Mouse (Mus musculus) brain, embryonic 14.5 days (tissue): ENCODE data around the gene Fancc. TPM values are rescaled to one million over a fixed set of nuclear protein-coding genes. Genes with fewer than 3 reads are reported as not detected.

ENCODE experiments used
- DNase-seq: peaks from one replicate; pipeline ENCODE4 v3.0.0-alpha.2; 2011; ENCODE audit warnings: low read depth
- CTCF ChIP-seq: fragments of 200-500 bp; IDR thresholded peaks from 2 replicates; pipeline ENCODE4 v1.5.1; 2012; ENCODE audit warnings: inconsistent platforms, mild to moderate bottlenecking, moderate library complexity, borderline replicate concordance; ENCODE audit not compliant: insufficient read depth, insufficient read length; ENCODE audit errors: extremely low read depth
- POLR2A ChIP-seq: fragments of 200-500 bp; IDR thresholded peaks from 2 replicates; pipeline ENCODE4 v1.6.1; 2012; ENCODE audit warnings: mild to moderate bottlenecking, inconsistent platforms, borderline replicate concordance; ENCODE audit not compliant: poor library complexity, insufficient read depth, insufficient read length, severe bottlenecking; ENCODE audit errors: extremely low read depth
- polyA plus RNA-seq: library from polyadenylated mRNA; depleted of rRNA; stranded (reverse); fragments of >200 nt; gene quantifications from 2 replicates; pipeline ENCODE4 v1.2.3, GENCODE M21; 2012

The Fancc gene
- polyA plus RNA-seq, 1 experiment, result 12.7 TPM

DNA sequence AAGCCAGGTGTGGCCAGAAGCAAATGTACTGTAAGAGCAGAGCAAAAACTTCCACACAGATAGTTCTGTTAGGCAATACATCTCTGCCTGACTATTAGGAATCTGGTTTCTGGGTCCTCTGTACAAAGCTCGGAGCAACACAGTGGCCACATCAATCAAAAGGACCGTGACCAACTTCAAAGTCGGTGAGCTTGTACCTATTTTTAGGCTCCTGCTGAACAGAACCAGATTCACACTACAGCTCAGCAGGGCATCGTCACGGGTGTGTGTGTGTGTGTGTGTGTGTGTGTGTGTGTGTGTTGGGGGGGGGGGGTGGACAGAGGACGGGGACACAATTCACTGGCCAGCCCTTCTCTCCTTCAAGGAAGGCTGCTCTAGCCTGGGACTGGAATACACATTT, 15.3 kb upstream of the Fancc start:
- DNase-seq, result peak; percentile 28
- no peak for TF ChIP-seq POLR2A
- TF ChIP-seq CTCF, result no peak

DNA sequence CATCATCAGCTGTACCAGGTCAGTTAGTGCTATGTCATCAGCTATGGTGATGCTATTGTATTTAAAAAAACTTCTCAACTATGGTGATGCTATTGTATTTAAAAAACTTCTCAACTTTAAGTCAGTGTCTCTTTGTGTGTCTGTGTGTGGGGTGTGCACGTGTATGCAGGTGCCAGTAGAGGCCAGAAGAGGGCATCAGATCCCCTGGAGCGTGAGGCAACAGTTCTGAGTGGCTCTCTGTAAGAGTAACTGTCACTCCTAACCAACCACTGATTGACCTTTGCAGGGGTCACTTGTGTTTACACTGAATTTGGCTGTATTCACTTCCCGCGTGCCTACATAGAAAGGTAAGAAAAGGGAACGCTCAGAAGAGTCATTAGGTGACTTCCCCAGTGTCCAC, 10.7 kb upstream of the Fancc start:
- DNase-seq, result no peak
- TF ChIP-seq POLR2A (no peak), CTCF (peak; percentile 12; the same call in 1 of the 2 replicates)

DNA sequence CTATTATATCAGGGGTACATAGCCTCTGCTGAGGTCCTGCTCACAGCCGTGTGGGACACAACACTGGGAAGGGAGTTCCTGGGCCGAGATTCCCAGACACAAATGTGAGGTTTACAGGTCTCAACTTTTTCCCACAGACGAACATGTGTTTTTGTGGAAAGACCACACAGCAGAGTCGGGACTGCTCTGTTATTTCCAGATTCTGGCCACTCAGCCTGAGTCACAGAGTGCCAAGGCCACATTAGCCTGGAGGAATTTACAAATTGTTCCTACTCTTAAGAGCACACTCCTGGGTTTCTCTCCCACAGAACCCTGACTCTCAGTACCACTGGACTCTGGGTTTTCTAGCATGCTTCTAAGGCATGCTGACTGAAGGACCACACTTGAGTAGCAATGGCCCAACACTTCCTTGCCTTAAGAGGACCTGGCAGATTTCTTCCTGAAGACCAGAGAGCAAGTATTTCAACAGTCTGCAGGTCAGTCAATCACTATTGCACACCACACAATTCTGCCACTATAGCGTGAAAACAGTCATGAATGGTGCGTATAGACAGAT, 10.0 kb upstream of the Fancc start:
- no peak for DNase-seq
- TF ChIP-seq CTCF, result no peak
- TF ChIP-seq POLR2A, result no peak

DNA sequence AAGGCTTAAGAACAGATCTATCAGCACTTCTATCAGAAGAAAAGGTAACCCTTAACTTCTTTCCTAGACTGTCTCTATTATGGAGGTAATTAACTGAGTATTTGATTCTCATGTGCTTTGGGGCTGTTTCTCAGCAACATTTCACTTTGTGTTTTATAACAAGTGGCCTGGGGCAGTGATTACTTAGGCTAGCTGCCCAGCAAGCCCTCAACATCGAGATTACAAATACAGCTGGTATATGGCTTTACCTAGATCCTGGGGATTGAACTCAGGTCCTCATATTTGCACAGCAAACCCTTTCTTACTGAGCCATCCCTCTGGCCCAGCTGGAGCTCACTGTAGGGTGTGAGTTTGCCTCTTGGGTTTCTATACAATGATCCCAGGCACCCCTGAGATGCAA, 9.3 kb upstream of the Fancc start:
- no peak for DNase-seq
- no peak for TF ChIP-seq CTCF
- TF ChIP-seq POLR2A, result no peak

DNA sequence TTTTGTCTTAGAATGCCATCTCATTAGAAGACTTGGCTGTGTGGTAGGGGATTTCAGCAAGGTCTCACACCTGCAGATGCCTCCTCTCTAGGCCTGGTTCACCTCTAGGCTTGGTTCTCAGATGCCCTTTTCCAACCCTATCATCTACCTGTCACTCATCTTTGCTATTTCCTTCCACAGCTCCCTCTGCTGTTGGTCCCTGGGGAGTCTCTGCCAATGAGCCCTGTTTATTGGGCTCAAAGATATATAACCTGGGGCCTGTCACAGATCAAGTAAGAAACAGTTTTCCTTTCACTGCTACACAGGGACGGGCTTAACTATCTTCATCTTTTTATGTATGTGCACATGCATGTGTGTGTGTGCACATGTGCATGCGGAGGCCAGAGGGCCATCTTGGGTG, 5.3 kb upstream of the Fancc start:
- TF ChIP-seq POLR2A, result no peak
- no peak for TF ChIP-seq CTCF
- DNase-seq, result no peak

DNA sequence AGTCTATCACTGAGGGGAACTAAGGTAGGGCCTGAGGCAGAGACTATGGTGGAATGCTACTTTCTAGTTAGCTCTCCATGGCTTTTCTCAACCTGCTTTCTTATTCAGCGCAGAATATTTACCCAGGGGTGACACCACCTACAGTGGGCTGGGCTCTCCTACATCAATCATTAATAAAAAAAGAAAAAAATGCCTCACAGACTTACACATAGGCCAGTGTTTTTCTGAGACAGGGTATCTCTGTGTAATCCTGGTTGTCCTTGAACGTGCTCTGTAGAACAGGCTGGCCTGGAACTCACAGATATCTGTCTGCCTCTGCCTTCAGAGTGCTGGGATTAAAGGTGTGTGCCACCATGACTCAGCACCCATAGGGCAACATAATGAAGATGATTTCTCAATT, 2.4 kb upstream of the Fancc start:
- DNase-seq, result no peak
- TF ChIP-seq POLR2A (no peak), CTCF (no peak)

DNA sequence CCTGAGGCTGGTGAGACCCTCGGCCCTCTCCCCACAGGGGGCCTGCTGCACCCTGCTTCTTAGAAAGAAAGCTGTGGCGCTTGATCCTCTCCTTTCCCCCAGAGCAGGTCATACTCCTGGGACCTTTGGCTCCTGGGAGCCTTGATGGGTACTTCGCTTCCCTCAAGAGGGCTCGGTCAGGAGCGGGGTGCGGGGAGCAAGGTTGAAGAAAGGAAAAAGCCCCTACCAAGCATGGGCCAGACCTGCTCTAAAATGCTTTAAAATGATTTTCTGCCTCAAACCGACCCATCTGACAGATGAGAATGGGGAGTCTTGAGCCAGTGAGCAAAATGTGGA, 9.4 kb downstream of the Fancc start:
- DNase-seq, result no peak
- TF ChIP-seq POLR2A, result no peak

DNA sequence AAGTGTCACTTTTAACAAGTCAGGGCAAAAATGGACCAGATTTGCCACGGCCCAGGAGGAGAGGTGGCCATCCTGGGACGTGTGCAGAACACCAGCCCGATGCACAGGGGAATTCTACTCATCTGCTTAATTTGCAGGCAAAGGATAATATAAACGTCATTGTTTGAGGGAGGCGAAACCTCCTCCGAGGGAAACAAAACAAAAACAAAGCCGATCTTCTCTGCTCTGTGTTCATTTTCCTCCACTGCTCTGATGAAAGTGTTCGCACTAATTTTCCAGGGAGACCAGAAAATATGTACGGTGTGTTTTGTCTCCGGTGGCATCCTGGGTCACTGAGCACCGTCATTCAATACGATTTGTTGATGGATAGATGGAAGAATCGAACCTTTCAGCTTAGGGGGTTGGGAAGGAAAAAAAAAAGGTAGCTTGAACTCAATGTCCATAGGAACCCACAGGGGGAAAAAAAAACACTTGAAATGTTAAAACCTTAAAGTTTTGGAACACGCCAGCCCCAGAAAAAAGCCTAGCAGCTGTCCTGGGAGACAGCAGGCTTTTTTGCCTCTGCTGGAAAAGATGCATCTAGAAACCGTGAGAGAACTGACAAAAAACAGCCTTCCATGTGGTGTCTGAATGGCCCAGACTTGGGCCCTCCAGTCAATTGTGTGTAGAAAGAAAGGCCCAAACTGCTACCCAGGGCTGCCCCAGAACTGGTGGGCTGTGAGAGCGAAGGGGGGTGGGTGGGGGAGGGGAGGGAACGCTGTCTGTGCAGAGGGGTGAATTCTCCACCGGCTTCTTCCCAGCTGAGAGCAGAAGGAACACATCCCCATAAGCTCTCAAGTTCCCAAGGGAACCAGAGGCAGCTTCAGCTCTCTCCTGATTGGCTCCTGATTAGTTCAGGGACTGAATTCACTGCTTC, 10.0 kb downstream of the Fancc start:
- DNase-seq, result peak; percentile 66
- TF ChIP-seq POLR2A (no peak), CTCF (no peak)

DNA sequence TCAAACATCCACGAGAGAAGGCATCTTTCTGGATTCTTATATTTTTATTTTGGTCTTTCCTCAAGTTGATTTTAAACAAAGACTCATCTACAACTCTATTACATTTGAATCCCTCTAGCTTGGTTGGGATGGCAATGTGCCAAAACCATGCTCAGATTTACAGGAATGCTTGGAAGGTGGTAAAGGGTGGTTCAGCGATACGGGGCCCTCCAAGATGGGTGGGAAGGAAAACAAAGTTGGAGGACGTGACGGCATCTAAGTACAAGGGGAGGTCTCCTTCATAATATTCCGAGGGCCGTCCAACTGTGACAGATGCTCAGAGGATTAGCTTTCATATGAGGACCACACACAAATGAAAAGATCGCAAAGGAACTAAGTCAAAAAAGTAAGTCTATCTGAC, 21.7 kb downstream of the Fancc start:
- DNase-seq, result no peak
- TF ChIP-seq CTCF (no peak), POLR2A (no peak)

DNA sequence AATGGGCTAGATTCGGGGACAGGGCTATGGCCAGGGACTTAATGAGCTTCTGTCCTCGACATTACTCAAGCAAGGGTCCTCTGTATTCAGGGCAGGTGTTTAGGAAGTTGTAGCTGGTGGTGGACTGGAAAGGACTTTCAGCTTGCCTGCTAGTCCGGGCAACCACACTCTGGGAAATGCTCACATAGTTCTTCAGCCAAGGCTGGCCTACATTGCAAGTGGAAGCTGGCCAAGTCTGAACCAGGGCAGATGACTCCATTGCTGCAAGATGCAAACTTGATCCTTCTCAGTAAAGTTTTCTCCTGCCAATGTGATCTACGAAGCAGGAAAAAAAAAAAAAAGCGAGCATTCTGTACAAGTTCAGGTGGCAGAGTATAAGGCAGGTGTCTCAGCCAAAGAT, 44.2 kb downstream of the Fancc start:
- TF ChIP-seq CTCF, result no peak
- no peak for TF ChIP-seq POLR2A
- no peak for DNase-seq

DNA sequence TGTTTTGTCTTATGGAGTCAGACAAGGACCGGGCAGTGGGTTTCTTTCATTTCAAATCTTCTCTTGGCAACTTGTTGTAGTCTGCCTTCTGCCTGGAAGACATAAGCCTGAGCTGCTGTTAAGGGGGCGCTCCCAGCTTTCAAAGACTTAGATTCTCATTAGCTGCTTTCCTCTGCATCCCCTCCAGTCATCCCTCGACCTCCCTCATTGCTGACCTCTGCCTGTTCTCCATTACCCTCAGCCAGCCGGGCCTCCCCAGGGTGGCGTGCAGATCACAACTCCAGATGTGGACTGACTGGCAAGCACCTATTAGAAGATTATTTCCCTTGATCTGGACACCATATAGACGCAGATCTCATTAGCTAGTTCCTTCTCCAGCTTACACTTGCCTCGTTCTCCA, 45.9 kb downstream of the Fancc start:
- DNase-seq, result no peak
- TF ChIP-seq CTCF, result no peak
- no peak for TF ChIP-seq POLR2A

DNA sequence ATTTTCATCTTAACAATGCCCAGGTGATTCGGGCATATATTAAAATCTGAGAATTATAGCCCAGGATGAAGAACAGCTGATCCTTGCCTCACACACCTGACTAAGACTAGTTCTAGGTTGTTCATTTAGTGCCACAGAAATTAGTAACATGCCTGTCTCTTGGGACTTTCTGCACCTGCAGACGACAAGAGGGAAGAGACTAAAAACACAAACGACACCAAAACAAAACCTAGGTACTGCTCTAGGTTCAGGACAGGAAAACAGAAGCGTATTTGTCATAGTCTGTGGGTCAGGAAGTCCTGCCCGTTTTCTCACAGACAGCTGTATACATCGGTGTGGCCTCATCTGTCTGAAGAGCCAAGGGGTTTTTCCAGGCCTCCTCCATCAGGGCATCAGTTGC, 51.7 kb downstream of the Fancc start:
- DNase-seq, result no peak
- TF ChIP-seq CTCF (no peak), POLR2A (no peak)
